ENCODE assay signal across 8 mouse cellular contexts in the genomic region with DNA sequence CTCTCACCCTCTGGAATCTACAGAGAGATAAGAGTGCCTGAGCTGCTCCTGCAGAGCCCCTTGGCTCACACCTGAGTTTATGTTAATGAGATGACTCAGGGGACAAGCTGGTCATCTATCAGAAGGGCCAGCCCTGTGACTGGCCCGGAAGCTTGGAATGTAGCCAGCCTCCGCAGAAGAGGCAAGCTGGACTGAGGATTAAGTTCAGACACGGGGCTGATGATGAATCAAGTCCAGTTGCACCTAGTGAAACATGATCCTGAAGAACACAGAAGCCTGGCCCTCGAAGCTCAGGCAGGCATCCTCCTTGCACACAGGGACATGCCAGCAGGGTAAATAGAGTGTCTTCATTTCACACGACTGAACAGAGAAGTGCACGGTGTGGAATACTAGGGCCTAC. TPM values are rescaled to one million over a fixed set of nuclear protein-coding genes. Genes with fewer than 3 reads are reported as not detected.
DNase-seq lines count a peak whose midpoint lies in the region; ATAC-seq and TF ChIP-seq lines count a peak whose summit lies in the region.

No protein-coding gene starts in this region.

- WGBS in heart, embryonic 10.5 days, result 21% methylated on average over 6 of the region's 6 CpGs
- WGBS in large intestine, adult 2 months, result 24% methylated on average over 6 of the region's 6 CpGs
- WGBS in forebrain, embryonic 11.5 days, result 58% methylated on average over 6 of the region's 6 CpGs

- no peak overlapping the region for H3K9ac ChIP-seq in forebrain, embryonic 11.5 days (ENCODE audit: low read length)

- intact Hi-C loops in left cerebral cortex, adult 2 months (cut with DNase I), result no loop called here

- TF ChIP-seq CTCF in left cerebral cortex, adult 2 months (IDR thresholded peaks at IDR 0.05), result no peak

- no peak for ATAC-seq in forebrain, embryonic 11.5 days (replicated peaks; ENCODE audit: low FRiP score)

- peaks cover 44% of the 10 kb centered on the region for H3K4me1 ChIP-seq in heart, embryonic 10.5 days
- H3K4me1 ChIP-seq in forebrain, embryonic 11.5 days (replicated peaks; ENCODE audit: control insufficient read depth, insufficient read depth, low read length), result no peaks in the 10 kb centered on the region

- H3K4me3 ChIP-seq in heart, embryonic 10.5 days, result no peak overlapping the region
- H3K4me3 ChIP-seq in left cerebral cortex, adult 2 months, result no peak overlapping the region
- no peak overlapping the region for H3K4me3 ChIP-seq in forebrain, embryonic 11.5 days (ENCODE audit: low read depth, low read length)

- peak; percentile 32 for DNase-seq in embryo, embryonic 10 days (ENCODE audit: low spot score)
- DNase-seq in embryo, embryonic 9.5 days (ENCODE audit: extremely low spot score), result no peak
- peak; percentile 76 for DNase-seq in adrenal gland, postnatal 25 days
- DNase-seq in heart, embryonic 10.5 days (ENCODE audit: low spot score), result no peak
- peak; percentile 28 for DNase-seq in large intestine, adult 2 months (ENCODE audit: low read depth, low spot score)
- no peak for DNase-seq in left cerebral cortex, adult 2 months (ENCODE audit: extremely low spot score in 1 of 2, low spot score in 2 of 2)
- no peak for DNase-seq in spleen, adult 18-20 months
- DNase-seq in forebrain, embryonic 11.5 days (ENCODE audit: low spot score), result no peak

- H3K36me3 ChIP-seq in heart, embryonic 10.5 days, result no peaks in the 10 kb centered on the region
- no peaks in the 10 kb centered on the region for H3K36me3 ChIP-seq in forebrain, embryonic 11.5 days (ENCODE audit: control insufficient read depth, insufficient read depth, low read length)

- H3K27me3 ChIP-seq in heart, embryonic 10.5 days (ENCODE audit: insufficient read depth, poor library complexity, severe bottlenecking), result no peaks in the 10 kb centered on the region
- no peaks in the 10 kb centered on the region for H3K27me3 ChIP-seq in forebrain, embryonic 11.5 days (ENCODE audit: control insufficient read depth, insufficient read depth, low read length)

- H3K9me3 ChIP-seq in heart, embryonic 10.5 days, result no peaks in the 10 kb centered on the region
- no peaks in the 10 kb centered on the region for H3K9me3 ChIP-seq in forebrain, embryonic 11.5 days (ENCODE audit: control insufficient read depth, low read length)

- no peak overlapping the region for H3K4me2 ChIP-seq in forebrain, embryonic 11.5 days (ENCODE audit: low read depth, low read length, severe bottlenecking)

- H3K27ac ChIP-seq in heart, embryonic 10.5 days, result peak overlapping the region; percentile 80
- no peak overlapping the region for H3K27ac ChIP-seq in left cerebral cortex, adult 2 months
- H3K27ac ChIP-seq in forebrain, embryonic 11.5 days (ENCODE audit: low read depth, low read length), result no peak overlapping the region

RNA-seq across cellular contexts. Expression of a gene that starts 17.7 kb away (rescaled TPM):
- 1.1 and 2.4 TPM in 2 replicates for total RNA-seq in adrenal gland, postnatal 25 days (2021)
- 1.1 and 1.3 TPM in 2 replicates for polyA plus RNA-seq in heart, embryonic 10.5 days (2016; fragmentation: Nextera tagmentation; extraction: Ambion mirVana)
- polyA plus RNA-seq in large intestine, adult 2 months (2012; rRNA removed), result 0.45 and 1.0 TPM in 2 replicates
- total RNA-seq in left cerebral cortex, adult 2 months (2021), result not detected
- polyA plus RNA-seq in forebrain, embryonic 11.5 days (2014; fragmentation: Nextera tagmentation; extraction: Ambion mirVana), result 1.2 and 2.0 TPM in 2 replicates

RNA-seq across cellular contexts. Expression of a gene that starts 38.7 kb away (rescaled TPM):
- total RNA-seq in adrenal gland, postnatal 25 days (2021), result 6.6 and 8.6 TPM in 2 replicates
- 8.5 and 12.3 TPM in 2 replicates for polyA plus RNA-seq in heart, embryonic 10.5 days (2016; fragmentation: Nextera tagmentation; extraction: Ambion mirVana)
- polyA plus RNA-seq in large intestine, adult 2 months (2012; rRNA removed), result 7.3 and 14.4 TPM in 2 replicates
- 1 to 10 TPM; 6.1 to 6.8 TPM for total RNA-seq in left cerebral cortex, adult 2 months (2021)
- polyA plus RNA-seq in forebrain, embryonic 11.5 days (2014; fragmentation: Nextera tagmentation; extraction: Ambion mirVana), result 10.0 and 10.8 TPM in 2 replicates

Comparison
In these comparisons a context has a peak if more than half of its experiments do, and no peak if none do; other contexts are left out.
1. DNase-seq: peak in embryo, embryonic 10 days (single experiment), adrenal gland, postnatal 25 days (single experiment) and large intestine, adult 2 months (single experiment); none in embryo, embryonic 9.5 days (single experiment), heart, embryonic 10.5 days (single experiment), left cerebral cortex, adult 2 months (0 of 2), spleen, adult 18-20 months (0 of 2) and forebrain, embryonic 11.5 days (single experiment).